Mouse (Mus musculus) embryonic facial prominence, embryonic 15.5 days (tissue): ENCODE measurements at regions not wholly inside any gene's neighbourhood (a gene's known extent, or its start where the extent isn't known, plus 50 kb on each side); places are given as distances from the start of the nearest gene placed in this dataset.
A peak's percentile ranks its signal among the peaks of the same experiment; 100 is the strongest.
"Not testable (repeated sequence)": the region's sequence is repeated elsewhere in the genome, so short reads cannot be mapped to it uniquely, and the experiment has no call there.

ENCODE experiments used
- ATAC-seq: fragments of 200-750 bp; cut with Nextera tagmentation; 2 replicates; pipeline ENCODE4 v1.8.0; 2017; ENCODE audit warnings: low read depth, moderate TSS enrichment; ENCODE audit not compliant: insufficient number of reproducible peaks, low FRiP score, low TSS enrichment
- H3K27ac ChIP-seq: fragments of 300-500 bp; sonication (generic); replicated peaks from 2 replicates; pipeline ENCODE4 v1.5.1; 2015; ENCODE audit warnings: mild to moderate bottlenecking, inconsistent platforms
- H3K27me3 ChIP-seq: fragments of 300-500 bp; sonication (generic); 2 replicates; pipeline ENCODE4 v1.6.1; 2015; ENCODE audit warnings: inconsistent platforms
- H3K36me3 ChIP-seq: fragments of 300-500 bp; sonication (generic); 2 replicates; pipeline ENCODE4 v1.6.1; 2015; ENCODE audit warnings: mild to moderate bottlenecking, inconsistent platforms
- H3K4me1 ChIP-seq: fragments of 300-500 bp; sonication (generic); 2 replicates; pipeline ENCODE4 v1.6.1; 2015; ENCODE audit warnings: inconsistent platforms
- H3K4me2 ChIP-seq: fragments of 300-500 bp; sonication (generic); replicated peaks from 2 replicates; pipeline ENCODE4 v1.6.1; 2015; ENCODE audit warnings: mild to moderate bottlenecking, inconsistent platforms
- H3K4me3 ChIP-seq: fragments of 300-500 bp; sonication (generic); replicated peaks from 2 replicates; pipeline ENCODE4 v1.5.1; 2015; ENCODE audit warnings: mild to moderate bottlenecking, inconsistent platforms
- H3K9ac ChIP-seq: fragments of 300-500 bp; sonication (generic); 2 replicates; pipeline ENCODE4 v1.6.1; 2015; ENCODE audit warnings: inconsistent platforms
- H3K9me3 ChIP-seq: fragments of 300-500 bp; sonication (generic); replicated peaks from 2 replicates; pipeline ENCODE4 v1.6.1; 2016; ENCODE audit warnings: inconsistent platforms
- WGBS: fragments of 180-500 bp; shearing (Covaris S2); methylation state at CpG from one replicate; pipeline ENCODE4 v1.1.7; 2015; 5-methylcytosine and 5-hydroxymethylcytosine counted together

DNA sequence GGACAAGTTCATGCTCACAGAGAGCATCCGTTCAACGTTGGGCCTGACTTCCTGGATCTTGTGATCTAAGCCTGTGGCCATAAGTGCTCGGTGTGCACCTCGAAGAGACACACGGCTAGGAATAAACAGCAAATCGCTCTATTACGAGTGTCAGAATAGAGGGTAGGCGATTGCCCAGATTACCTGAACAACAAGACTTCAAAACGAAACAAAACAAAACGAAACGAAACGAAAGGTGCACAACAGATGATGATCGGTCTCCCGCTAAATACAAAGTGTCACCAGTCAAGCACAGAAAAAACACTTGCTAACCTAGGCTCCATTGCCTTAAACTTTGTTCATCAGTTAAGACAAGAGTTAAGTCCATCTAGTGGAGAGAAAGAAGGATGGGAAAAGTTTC is 67.4 kb downstream of the Pdia4 start:
- not testable (repeated sequence) for H3K9ac ChIP-seq, H3K27me3 ChIP-seq, H3K27ac ChIP-seq, H3K36me3 ChIP-seq, H3K9me3 ChIP-seq, H3K4me3 ChIP-seq, H3K4me1 ChIP-seq, H3K4me2 ChIP-seq, ATAC-seq
- WGBS = 85% methylated on average over 10 of the region's 14 CpGs

DNA sequence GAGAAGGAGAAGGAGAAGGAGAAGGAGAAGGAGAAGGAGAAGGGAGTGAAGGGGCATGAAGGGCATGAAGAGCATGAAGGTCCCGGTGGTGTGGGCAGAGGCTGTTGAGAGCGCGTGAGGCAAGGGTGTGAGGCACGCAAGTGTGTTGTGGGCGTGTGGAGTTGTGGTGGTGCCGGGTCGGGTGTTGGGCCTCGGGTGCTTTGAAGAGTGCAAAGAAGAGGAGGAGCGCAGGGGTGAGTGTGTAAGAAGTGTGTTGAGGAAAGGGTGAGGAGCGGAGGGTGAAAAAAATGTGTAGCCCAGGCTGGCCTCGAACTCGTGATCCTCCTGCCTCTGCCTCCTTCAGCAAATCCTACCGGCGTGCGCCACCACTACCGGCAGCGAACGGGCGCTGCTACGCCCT is 69.4 kb downstream of the Pdia4 start:
- not testable (repeated sequence) for ATAC-seq, H3K27ac ChIP-seq
- 0 out of 2 replicates have a peak overlapping the region, but pooled peaks have one; percentile 30 for H3K4me2 ChIP-seq

DNA sequence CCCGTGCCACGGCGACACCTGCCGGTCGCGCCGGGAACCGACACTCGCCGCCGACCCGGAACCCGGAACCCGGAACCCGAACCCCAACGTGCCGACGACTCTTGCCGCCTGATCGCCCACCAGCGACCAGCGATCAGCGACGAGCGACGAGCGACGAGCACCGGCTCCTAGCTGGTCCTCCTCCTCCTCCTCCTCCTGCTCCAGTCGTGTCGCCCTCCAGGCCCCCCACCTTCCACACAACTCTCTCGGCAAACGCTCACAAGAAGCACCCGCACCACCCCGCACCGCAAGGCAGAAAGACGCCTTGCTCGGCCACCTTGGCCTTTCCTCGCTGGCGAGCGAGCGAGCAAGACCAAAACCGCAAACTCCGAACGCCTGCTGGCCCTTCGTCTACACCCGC is 73.0 kb downstream of the Pdia4 start:
- Histone ChIP-seq H3K4me2 (peak overlapping the region; percentile 48), H3K4me3 (peak overlapping the region; percentile 45)
- H3K27ac ChIP-seq, ATAC-seq, H3K4me1 ChIP-seq, H3K27me3 ChIP-seq, H3K9ac ChIP-seq, H3K36me3 ChIP-seq, H3K9me3 ChIP-seq: not testable (repeated sequence)
- 7% methylated on average over 19 of the region's 47 CpGs for WGBS

More for the DNA sequence above, 69.4 kb downstream of the Pdia4 start:
- not testable (repeated sequence) for H3K9me3 ChIP-seq, H3K36me3 ChIP-seq, H3K9ac ChIP-seq, H3K4me1 ChIP-seq, H3K27me3 ChIP-seq
- peak overlapping the region; percentile 22; the same call in 1 of the 2 replicates for H3K4me3 ChIP-seq
- WGBS = no CpG with 5 or more reads among the region's 20 CpGs

DNA sequence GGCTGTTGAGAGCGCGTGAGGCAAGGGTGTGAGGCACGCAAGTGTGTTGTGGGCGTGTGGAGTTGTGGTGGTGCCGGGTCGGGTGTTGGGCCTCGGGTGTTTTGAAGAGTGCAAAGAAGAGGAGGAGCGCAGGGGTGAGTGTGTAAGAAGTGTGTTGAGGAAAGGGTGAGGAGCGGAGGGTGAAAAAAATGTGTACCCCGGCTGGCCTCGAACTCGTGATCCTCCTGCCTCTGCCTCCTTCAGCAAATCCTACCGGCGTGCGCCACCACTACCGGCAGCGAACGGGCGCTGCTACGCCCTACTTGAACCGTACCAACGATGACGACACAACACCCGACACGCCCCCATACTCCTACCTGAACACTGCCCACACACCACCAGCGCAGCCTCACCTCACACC is 73.5 kb downstream of the Pdia4 start:
- H3K4me1 ChIP-seq, H3K9ac ChIP-seq, H3K4me2 ChIP-seq, H3K9me3 ChIP-seq, H3K36me3 ChIP-seq, ATAC-seq, H3K27ac ChIP-seq, H3K27me3 ChIP-seq: not testable (repeated sequence)
- 0 out of 2 replicates have a peak overlapping the region, but pooled peaks have one; percentile 19 for H3K4me3 ChIP-seq
- WGBS = 9% methylated on average over 15 of the region's 26 CpGs

DNA sequence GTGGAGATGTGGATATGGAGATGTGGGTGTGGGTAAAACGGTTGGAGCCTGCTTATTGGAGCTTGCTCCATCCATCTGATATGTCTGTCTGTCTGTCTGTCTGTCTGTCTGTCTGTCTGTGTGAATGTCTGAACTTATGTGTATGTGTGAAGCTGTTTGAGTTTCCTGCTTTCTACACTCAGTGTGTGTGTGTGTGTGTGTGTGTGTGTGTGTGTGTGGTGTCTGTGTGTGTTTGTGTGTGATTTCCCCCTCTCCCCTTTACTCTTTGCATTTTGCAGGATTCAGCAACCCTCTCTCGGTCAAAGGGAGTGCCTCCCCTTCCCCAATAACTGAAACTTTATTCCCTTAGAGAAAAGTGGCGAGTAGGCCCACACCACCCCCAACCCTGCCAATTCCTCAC is 75.3 kb downstream of the Pdia4 start:
- WGBS = no CpG with 5 or more reads among the region's 3 CpGs
- not testable (repeated sequence) for H3K27ac ChIP-seq, ATAC-seq

More for the DNA sequence above, 75.3 kb downstream of the Pdia4 start:
- not testable (repeated sequence) for H3K4me3 ChIP-seq, H3K4me2 ChIP-seq, H3K9ac ChIP-seq, H3K27me3 ChIP-seq, H3K36me3 ChIP-seq, H3K9me3 ChIP-seq, H3K4me1 ChIP-seq
